Mouse (Mus musculus): ENCODE results near the gene Trat1. TPM values are rescaled to one million over a fixed set of nuclear protein-coding genes. Genes with fewer than 3 reads are reported as not detected.

The Trat1 gene
- 0.20 and 2.2 TPM in 2 replicates for polyA plus RNA-seq (2015; fragmentation: Nextera tagmentation; extraction: Ambion mirVana)

- no peak within 1 kb of the TSS for H3K27ac ChIP-seq
- H3K4me1 ChIP-seq (replicated peaks) = no peaks in the 10 kb centered on the region
- H3K36me3 ChIP-seq = no peaks in the 10 kb centered on the region
- no peak within 1 kb of the TSS for H3K4me2 ChIP-seq
- H3K9ac ChIP-seq = no peak within 1 kb of the TSS
- 53% methylated on average over 3 of the region's 3 CpGs for WGBS
- no peak for ATAC-seq (replicated peaks; ENCODE audit: insufficient number of reproducible peaks, insufficient read depth, low FRiP score, low read depth)
- no peak within 1 kb of the TSS for H3K4me3 ChIP-seq
- no peaks in the 10 kb centered on the region for H3K9me3 ChIP-seq (replicated peaks)
- no peaks in the 10 kb centered on the region for H3K27me3 ChIP-seq
Measured at GRCm38 (mm10) chr16:48771971-48772445, at the start of gene Trat1. Gene Trat1 (minus strand): TSS chr16:48772021.

- 86% methylated on average over 6 of the region's 6 CpGs for WGBS
- Histone ChIP-seq H3K9me3 (replicated peaks) (no peaks in the 10 kb centered on the region), H3K27me3 (no peaks in the 10 kb centered on the region), H3K4me3 (no peak overlapping the region), H3K9ac (no peak overlapping the region), H3K4me2 (no peak overlapping the region), H3K4me1 (replicated peaks) (no peaks in the 10 kb centered on the region), H3K36me3 (no peaks in the 10 kb centered on the region), H3K27ac (no peak overlapping the region)
- ATAC-seq (replicated peaks; ENCODE audit: insufficient number of reproducible peaks, insufficient read depth, low FRiP score, low read depth) = no peak
Measured at GRCm38 (mm10) chr16:48818524-48818923, 46.7 kb upstream of the Trat1 start.

- ATAC-seq (replicated peaks; ENCODE audit: insufficient number of reproducible peaks, insufficient read depth, low FRiP score, low read depth) = no peak
- Histone ChIP-seq H3K36me3 (no peaks in the 10 kb centered on the region), H3K27ac (no peak within 1 kb of the TSS), H3K4me2 (no peak within 1 kb of the TSS), H3K4me3 (no peak within 1 kb of the TSS), H3K4me1 (replicated peaks) (no peaks in the 10 kb centered on the region), H3K27me3 (no peaks in the 10 kb centered on the region), H3K9me3 (replicated peaks) (no peaks in the 10 kb centered on the region), H3K9ac (no peak within 1 kb of the TSS)
- WGBS = 88% methylated on average over 2 of the region's 2 CpGs
Measured at GRCm38 (mm10) chr16:48816695-48817094, 44.9 kb upstream of the Trat1 start, which contains the start of gene Retnlb. Gene Retnlb (plus strand): TSS chr16:48816856.

GRCm38 (mm10) chr16:48811881-48812436 is 40.1 kb upstream of the Trat1 start:
- no peak for ATAC-seq (replicated peaks; ENCODE audit: insufficient number of reproducible peaks, insufficient read depth, low FRiP score, low read depth)
- Histone ChIP-seq H3K36me3 (no peaks in the 10 kb centered on the region), H3K4me1 (replicated peaks) (no peaks in the 10 kb centered on the region), H3K9me3 (replicated peaks) (no peaks in the 10 kb centered on the region), H3K4me2 (no peak overlapping the region), H3K27me3 (no peaks in the 10 kb centered on the region), H3K9ac (no peak overlapping the region), H3K27ac (no peak overlapping the region), H3K4me3 (no peak overlapping the region)
- 57% methylated on average over 7 of the region's 7 CpGs for WGBS

- Histone ChIP-seq H3K4me3 (no peak overlapping the region), H3K9me3 (replicated peaks) (no peaks in the 10 kb centered on the region), H3K27ac (no peak overlapping the region), H3K9ac (no peak overlapping the region), H3K36me3 (no peaks in the 10 kb centered on the region), H3K4me1 (replicated peaks) (no peaks in the 10 kb centered on the region), H3K27me3 (no peaks in the 10 kb centered on the region), H3K4me2 (no peak overlapping the region)
- ATAC-seq (replicated peaks; ENCODE audit: insufficient number of reproducible peaks, insufficient read depth, low FRiP score, low read depth) = no peak
- WGBS = 49% methylated on average over 2 of the region's 2 CpGs
Measured at GRCm38 (mm10) chr16:48809374-48809773, 37.6 kb upstream of the Trat1 start.

GRCm38 (mm10) chr16:48806521-48806920 is 34.7 kb upstream of the Trat1 start:
- Histone ChIP-seq H3K4me2 (no peak overlapping the region), H3K9me3 (replicated peaks) (no peaks in the 10 kb centered on the region), H3K27ac (no peak overlapping the region), H3K36me3 (no peaks in the 10 kb centered on the region), H3K27me3 (no peaks in the 10 kb centered on the region), H3K4me3 (no peak overlapping the region), H3K4me1 (replicated peaks) (no peaks in the 10 kb centered on the region), H3K9ac (no peak overlapping the region)
- WGBS = 61% methylated on average over 1 of the region's 1 CpGs
- no peak for ATAC-seq (replicated peaks; ENCODE audit: insufficient number of reproducible peaks, insufficient read depth, low FRiP score, low read depth)

GRCm38 (mm10) chr16:48805412-48805811 is 33.6 kb upstream of the Trat1 start:
- Histone ChIP-seq H3K4me3 (no peak overlapping the region), H3K4me1 (replicated peaks) (no peaks in the 10 kb centered on the region), H3K4me2 (no peak overlapping the region), H3K9me3 (replicated peaks) (no peaks in the 10 kb centered on the region), H3K27ac (no peak overlapping the region), H3K9ac (no peak overlapping the region), H3K36me3 (no peaks in the 10 kb centered on the region), H3K27me3 (no peaks in the 10 kb centered on the region)
- no peak for ATAC-seq (replicated peaks; ENCODE audit: insufficient number of reproducible peaks, insufficient read depth, low FRiP score, low read depth)
- 75% methylated on average over 1 of the region's 1 CpGs for WGBS

GRCm38 (mm10) chr16:48800906-48801305 is 29.1 kb upstream of the Trat1 start:
- Histone ChIP-seq H3K27ac (no peak overlapping the region), H3K4me1 (replicated peaks) (no peaks in the 10 kb centered on the region), H3K9ac (no peak overlapping the region), H3K27me3 (no peaks in the 10 kb centered on the region), H3K36me3 (no peaks in the 10 kb centered on the region), H3K4me3 (no peak overlapping the region), H3K9me3 (replicated peaks) (no peaks in the 10 kb centered on the region), H3K4me2 (no peak overlapping the region)
- no peak for ATAC-seq (replicated peaks; ENCODE audit: insufficient number of reproducible peaks, insufficient read depth, low FRiP score, low read depth)
- WGBS = 70% methylated on average over 2 of the region's 2 CpGs

GRCm38 (mm10) chr16:48799470-48799869 is 27.6 kb upstream of the Trat1 start:
- H3K36me3 ChIP-seq = no peaks in the 10 kb centered on the region
- no peaks in the 10 kb centered on the region for H3K27me3 ChIP-seq
- H3K9ac ChIP-seq = no peak overlapping the region
- no peak overlapping the region for H3K27ac ChIP-seq
- no peak overlapping the region for H3K4me3 ChIP-seq
- 83% methylated on average over 3 of the region's 3 CpGs for WGBS
- H3K4me2 ChIP-seq = no peak overlapping the region
- no peaks in the 10 kb centered on the region for H3K9me3 ChIP-seq (replicated peaks)
- H3K4me1 ChIP-seq (replicated peaks) = no peaks in the 10 kb centered on the region
- ATAC-seq (replicated peaks; ENCODE audit: insufficient number of reproducible peaks, insufficient read depth, low FRiP score, low read depth) = no peak

GRCm38 (mm10) chr16:48798285-48798684 is 26.5 kb upstream of the Trat1 start:
- no peaks in the 10 kb centered on the region for H3K4me1 ChIP-seq (replicated peaks)
- H3K36me3 ChIP-seq = no peaks in the 10 kb centered on the region
- no peak overlapping the region for H3K27ac ChIP-seq
- no peaks in the 10 kb centered on the region for H3K27me3 ChIP-seq
- H3K4me2 ChIP-seq = no peak overlapping the region
- no peak for ATAC-seq (replicated peaks; ENCODE audit: insufficient number of reproducible peaks, insufficient read depth, low FRiP score, low read depth)
- H3K9me3 ChIP-seq (replicated peaks) = no peaks in the 10 kb centered on the region
- no peak overlapping the region for H3K9ac ChIP-seq
- H3K4me3 ChIP-seq = no peak overlapping the region
- WGBS = 28% methylated on average over 3 of the region's 3 CpGs

- H3K9ac ChIP-seq = no peak overlapping the region
- H3K4me3 ChIP-seq = no peak overlapping the region
- no peak; the same call in 1 of the 2 replicates for ATAC-seq (replicated peaks; ENCODE audit: insufficient number of reproducible peaks, insufficient read depth, low FRiP score, low read depth)
- no peaks in the 10 kb centered on the region for H3K4me1 ChIP-seq (replicated peaks)
- H3K4me2 ChIP-seq = no peak overlapping the region
- H3K36me3 ChIP-seq = no peaks in the 10 kb centered on the region
- H3K9me3 ChIP-seq (replicated peaks) = no peaks in the 10 kb centered on the region
- H3K27me3 ChIP-seq = no peaks in the 10 kb centered on the region
- H3K27ac ChIP-seq = no peak overlapping the region
- 61% methylated on average over 4 of the region's 4 CpGs for WGBS
Measured at GRCm38 (mm10) chr16:48788704-48789185, 16.9 kb upstream of the Trat1 start.

GRCm38 (mm10) chr16:48786258-48786657 is 14.4 kb upstream of the Trat1 start:
- no peak overlapping the region for H3K27ac ChIP-seq
- no peak overlapping the region for H3K4me3 ChIP-seq
- no peaks in the 10 kb centered on the region for H3K4me1 ChIP-seq (replicated peaks)
- ATAC-seq (replicated peaks; ENCODE audit: insufficient number of reproducible peaks, insufficient read depth, low FRiP score, low read depth) = no peak
- no peaks in the 10 kb centered on the region for H3K9me3 ChIP-seq (replicated peaks)
- WGBS = 58% methylated on average over 3 of the region's 3 CpGs
- H3K36me3 ChIP-seq = no peaks in the 10 kb centered on the region
- H3K9ac ChIP-seq = no peak overlapping the region
- H3K27me3 ChIP-seq = no peaks in the 10 kb centered on the region
- no peak overlapping the region for H3K4me2 ChIP-seq

All from heart, embryonic 15.5 days (tissue).